Mouse (Mus musculus) cerebellum, adult 11-12 months (tissue): ENCODE measurements at regions not wholly inside any gene's neighbourhood (a gene's known extent, or its start where the extent isn't known, plus 50 kb on each side); places are given as distances from the start of the nearest gene placed in this dataset.
A peak's percentile ranks its signal among the peaks of the same experiment; 100 is the strongest.

Experiments
- DNase-seq: peaks from one replicate; pipeline ENCODE4 v3.0.0; 2022

DNA sequence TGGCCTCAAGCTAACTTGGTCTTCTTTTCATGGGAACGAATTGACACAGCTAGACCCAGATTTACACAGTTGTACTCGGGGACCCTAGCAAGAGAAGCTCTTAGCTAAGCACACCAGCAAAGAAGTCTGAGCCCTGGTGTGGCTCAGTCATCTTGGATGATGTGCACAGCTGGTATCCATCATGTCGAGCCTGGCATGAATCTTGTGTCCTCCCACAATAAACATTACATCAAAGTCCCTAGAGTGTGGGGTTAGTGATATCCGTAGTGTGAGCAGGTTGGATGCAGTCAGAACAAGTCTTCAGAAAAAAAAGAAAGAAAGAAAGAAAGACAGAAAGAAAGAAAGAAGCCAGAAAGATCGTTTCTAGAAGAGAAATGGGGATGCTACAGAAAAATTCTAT is 52.1 kb upstream of the Hmcn1 start:
- DNase-seq = no peak

DNA sequence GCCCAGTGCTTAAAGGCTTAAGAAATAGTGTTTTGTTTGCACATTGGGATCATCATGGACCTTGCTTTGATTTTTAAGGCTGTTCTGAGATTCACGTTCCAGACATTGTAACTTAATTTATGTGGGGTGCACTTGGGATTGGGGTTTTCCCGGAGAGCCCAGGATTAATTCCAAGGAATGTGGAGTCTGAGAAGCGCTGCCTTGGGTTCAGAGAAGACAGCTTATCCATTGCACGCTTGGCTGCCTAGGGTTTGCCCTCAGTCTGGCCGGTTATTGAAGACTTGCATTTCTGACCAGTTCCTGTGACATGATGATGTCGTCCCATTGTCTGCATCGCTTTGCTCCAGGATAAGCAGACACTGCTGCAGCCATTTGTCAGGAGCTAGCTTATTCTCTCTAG is 53.4 kb upstream of the Hmcn1 start:
- no peak for DNase-seq

DNA sequence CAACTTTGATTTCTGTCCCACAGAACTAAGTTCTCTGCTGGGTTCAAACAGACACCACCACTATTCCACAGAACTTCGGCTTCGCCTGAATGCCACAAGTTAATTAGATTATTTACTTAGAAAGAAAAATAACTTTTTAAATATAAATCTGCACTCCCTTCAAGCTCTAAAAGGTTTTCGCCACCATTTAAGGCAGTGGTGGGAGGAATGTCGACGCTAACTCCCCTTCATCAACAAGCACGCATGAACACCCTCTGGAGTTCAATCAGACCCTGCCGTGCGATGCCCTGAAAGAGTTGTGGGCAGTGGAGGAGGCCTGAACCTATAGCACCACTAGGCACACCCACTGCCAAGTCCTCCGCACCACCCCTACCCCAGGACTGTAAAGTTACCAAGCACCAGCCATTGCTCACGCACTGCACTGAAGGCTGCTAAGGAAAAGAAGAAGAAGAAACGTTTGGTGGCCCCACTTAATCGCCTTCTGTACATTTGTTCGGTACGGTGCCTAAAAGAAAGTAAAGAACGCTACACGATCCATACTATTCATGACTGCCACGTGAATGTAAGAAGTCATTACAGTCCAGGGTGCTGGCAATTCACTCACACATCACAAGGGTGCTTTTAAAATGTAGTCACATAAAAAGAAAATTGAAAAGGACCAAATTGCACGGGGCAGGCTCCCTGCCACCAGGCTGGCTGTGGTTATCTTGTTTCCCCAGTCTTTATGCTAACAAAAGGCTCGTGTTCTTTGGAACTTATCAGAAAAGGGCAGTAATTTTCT is 56.7 kb upstream of the Hmcn1 start:
- DNase-seq = no peak

DNA sequence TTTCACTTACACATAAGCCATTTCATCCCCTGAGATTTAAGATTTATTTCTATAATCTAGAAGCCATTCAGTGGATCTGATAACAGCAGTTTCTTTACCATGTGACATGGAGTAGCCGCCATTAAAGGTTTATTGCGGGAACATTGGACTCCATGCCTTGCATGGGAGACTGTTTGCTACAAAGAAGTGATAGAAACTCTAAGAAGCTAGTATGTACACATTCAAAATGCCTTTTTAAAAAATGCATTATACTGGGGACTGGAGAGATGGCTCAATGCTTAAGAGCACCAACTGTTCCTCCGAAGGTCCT is 57.2 kb upstream of the Hmcn1 start:
- DNase-seq = no peak

DNA sequence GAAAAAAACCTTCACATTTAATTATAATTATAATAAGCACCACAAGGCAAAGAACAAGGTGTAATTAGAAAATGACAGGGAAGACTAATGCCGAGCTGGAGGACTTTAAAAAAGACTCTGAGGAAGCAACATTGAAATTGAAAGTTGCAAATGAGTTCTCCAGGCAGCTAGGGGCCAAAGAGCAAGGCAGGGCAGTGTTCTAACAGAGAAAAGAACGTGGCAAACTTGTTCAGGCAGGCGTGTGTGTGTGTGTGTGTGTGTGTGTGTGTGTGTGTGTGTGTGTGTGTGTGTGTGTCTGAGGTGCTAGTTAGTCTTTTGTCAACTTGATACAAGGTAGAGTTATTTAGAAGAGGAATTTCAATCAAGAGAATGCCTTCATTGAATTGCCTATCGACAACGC is 60.0 kb upstream of the Hmcn1 start:
- no peak for DNase-seq

DNA sequence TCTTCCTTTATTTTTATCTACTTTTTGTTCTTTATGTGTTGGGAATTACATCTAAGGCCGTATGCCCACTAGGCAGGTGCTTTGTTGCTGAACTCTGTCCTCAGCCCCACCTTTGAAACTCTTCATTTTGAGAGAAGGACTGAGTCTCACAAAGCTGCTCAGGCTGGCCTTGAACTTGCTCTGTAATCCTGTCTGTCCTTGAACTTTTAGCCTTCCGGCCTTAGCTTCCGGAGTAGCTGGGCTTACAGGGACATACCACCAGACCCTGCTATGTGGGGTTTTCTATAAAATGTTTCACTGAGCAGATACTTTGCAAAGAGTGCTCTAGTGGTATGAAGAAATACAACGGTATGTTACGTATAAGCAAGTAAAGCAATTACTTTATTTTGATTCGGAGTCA is 62.2 kb upstream of the Hmcn1 start:
- no peak for DNase-seq

DNA sequence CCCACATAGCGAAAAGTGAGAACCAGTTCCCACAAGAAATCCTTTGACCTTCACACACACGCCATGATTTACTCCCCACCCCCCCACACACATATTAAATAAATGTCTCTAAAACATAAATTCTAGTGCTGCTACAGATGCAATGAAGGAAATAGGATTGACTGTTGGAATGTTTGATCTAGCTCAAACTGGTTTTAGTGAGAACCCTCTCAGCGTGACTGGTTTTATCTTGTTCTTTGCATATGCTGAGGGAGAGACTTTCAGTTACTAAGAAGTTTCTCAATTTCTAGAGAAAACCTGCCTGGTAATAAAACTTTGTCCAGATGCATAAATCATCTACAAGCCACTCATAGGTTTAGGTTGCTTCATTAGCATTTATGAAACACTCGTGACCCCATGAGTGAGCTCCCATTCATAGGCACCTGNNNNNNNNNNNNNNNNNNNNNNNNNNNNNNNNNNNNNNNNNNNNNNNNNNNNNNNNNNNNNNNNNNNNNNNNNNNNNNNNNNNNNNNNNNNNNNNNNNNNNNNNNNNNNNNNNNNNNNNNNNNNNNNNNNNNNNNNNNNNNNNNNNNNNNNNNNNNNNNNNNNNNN is 66.4 kb upstream of the Hmcn1 start:
- DNase-seq = no peak

DNA sequence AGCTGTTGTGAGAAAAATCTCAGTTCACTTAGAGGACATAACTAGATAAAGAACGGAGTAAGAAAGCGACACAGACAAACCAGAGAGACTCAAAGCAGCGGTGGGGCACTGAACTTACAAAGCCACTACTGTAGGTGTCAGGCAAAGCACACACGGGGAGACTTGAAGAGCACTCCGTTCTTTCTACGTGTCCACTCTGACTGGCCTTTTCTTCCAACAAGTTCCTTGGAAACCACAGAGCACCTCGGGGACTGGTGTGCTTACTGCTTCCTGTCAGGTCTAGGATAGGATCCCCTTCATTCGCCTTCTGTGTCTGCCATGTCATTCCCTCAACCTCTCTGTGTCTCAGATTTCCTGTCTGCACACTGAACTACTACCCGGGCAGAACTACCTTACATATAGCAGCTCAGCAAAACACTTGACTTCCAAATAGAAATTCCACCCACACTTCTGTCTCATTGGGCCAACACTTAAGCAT is 71.9 kb upstream of the Hmcn1 start:
- no peak for DNase-seq

DNA sequence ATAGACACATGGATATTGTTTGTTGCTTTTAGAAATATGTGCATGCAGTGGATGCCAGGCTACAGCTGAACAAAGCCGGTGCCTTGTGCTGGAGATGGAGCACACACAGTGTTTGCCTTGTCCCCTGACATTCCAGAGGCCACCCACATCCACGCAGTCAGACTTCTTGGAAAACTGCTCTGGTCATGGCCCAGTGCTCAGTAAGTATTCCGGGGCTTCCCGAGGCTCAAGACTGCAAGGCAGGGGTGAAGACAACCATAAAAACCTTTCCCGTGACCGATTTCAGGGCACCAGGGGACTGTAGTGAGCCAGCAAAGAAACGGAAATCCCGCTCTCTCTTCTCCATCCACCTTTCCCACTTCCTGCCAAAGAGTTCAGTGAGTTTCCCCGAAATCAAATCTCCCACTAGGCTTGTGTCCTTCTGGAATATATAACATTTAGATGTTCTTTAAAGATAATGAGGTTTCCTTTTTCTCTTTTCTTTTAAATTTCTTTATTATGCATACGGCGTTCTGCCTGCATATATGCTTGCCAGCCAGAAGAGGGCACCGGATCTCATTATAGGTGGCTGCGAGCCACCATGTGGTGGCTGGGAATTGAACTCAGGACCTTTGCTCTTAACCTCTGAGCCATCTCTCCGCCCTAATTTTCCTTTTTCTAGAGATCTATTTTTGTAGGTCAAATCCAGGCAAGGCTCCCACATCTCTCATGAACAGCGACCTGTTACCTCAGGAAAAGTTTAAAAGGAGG is 73.3 kb upstream of the Hmcn1 start:
- DNase-seq = no peak

DNA sequence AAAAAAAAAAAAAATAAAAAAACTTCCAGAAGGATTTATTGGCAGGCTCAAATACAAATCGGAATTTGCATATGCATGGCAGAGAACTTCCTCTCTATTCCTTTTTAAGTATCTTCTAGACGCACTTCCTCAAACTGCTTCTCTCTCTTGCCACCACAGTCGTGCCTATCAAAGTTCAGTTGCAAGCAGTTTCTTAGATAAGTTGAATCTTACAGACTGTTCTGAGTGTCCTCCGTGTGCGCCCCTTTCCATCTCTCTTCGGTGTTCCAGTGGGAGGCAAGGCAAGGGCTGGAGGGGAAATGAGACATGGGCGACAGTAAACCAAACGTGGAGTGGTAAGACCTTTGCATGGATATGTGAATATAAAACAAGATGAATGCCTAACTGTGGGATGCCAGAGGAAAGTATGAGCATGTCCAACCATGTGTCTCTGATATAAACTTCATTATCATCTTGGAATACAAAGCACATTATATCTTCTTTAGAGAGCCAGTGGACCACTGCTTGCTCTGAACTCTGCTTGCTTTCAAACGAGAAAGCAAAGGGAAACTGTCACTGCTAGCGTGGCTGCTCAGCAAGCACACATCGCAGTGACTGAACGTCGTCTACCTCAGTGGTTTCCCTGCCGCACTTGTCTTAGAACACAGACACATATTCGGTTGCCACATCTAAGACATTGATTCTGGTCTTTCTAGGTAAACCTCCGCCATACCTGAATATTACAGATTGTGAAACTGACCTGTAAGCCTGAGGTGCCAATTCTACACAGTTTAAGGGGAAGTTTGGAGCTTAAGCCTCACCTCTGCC is 81.5 kb upstream of the Hmcn1 start:
- no peak for DNase-seq

DNA sequence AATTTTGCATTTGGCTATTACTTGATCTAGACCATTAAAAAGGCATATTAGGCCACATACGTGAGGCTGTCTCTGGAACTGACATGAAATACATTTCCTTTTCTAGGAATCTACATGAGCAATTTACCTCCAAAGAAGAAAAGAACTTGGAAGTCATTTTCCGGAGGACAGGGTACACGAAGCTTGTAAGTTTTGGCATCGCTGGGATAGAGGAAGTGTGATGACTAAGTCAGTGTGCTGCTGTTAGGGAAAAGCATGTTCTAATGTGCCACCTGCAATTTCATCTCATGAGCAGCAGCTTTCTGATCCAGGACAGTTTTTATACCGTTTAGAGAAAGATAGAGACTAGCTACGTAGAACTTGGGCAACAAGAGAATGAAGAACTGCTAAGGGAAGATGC is 82.3 kb upstream of the Hmcn1 start:
- no peak for DNase-seq

DNA sequence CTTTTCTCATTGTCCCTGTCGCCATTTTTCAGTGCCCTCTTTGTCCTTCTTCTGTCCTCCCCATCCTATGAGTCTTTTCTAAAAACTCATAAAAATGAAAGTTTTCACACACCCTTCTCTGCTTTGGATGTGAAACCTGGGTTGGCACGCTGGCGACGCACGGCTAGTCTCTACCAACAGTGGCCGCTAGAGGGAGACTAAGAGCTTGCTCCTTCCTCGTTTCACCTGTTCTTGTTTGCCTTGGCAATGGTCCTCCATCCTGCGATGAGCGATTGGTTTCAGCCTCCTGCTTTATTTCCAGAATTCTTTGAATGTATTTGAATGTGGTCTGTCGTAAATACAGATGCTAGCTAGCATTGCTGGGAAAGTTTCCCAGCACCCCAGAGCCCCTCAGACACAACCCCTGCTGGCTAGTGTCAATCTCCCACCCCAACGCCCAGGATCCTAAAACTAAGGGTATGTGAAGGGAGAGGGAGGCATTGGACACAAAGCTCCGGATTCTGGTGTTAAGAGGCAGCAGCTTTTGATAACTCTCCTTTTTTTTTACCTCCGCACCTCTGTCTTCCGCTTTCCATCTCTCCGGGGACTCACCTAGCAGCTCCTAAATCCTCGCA is 85.8 kb upstream of the Hmcn1 start:
- peak; percentile 37 for DNase-seq

DNA sequence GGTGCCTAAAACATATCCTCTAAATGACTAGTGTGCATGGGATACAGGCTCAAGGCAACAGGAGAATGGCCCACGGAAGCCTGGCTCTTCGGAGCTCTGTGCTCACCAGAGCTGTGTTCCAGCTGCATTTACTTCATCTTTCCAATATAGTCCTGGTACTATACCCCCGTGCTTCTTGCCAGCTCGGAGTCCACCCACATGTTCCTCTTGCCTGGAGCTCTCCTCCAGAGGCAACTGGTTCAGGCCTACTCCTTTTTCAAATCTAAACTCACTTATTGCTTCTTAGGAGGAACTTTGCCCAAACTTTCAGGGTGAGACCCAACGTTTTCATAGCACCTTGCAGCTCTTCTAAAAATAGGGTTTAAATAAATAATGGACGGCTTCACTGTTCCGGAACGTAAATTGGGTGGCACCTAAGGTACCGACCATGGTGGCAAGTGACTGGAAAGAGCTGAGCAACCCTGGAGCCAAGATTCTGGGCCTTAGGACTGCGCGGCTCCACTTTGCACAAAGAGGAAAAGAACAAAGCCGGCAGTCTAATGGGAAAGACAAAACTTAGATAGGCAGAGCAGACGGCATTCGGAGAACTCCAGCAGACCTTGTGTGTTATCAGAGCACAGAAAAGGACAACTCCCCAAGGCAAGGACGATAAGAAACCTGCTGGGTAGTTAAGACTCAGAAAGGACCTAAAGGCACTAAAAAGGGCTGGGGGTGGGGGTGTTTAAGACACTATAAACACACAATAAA is 86.6 kb upstream of the Hmcn1 start:
- DNase-seq = no peak

DNA sequence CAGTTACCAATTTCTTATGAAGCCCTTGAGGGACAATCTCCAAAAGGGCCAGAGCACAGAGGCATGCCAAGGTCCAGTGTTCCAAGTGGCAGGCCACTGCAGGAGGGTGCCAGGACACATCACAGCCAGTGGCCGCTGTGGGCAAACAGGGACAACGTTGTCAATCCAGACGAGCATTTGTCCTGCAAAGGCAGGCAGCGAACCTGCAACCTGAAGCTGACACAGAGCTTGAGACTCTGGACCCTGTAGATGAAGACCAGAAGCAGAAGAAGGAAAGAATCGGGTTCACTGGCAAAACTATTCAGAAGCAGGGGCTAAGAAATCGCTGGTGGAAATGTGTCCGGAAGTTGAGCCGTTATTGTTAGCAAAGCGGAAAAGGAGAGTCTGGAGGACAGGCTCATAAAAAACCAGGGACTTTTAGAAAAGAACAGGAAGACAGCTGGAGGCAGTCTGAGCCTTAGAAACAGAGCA is 87.3 kb upstream of the Hmcn1 start:
- DNase-seq = no peak

DNA sequence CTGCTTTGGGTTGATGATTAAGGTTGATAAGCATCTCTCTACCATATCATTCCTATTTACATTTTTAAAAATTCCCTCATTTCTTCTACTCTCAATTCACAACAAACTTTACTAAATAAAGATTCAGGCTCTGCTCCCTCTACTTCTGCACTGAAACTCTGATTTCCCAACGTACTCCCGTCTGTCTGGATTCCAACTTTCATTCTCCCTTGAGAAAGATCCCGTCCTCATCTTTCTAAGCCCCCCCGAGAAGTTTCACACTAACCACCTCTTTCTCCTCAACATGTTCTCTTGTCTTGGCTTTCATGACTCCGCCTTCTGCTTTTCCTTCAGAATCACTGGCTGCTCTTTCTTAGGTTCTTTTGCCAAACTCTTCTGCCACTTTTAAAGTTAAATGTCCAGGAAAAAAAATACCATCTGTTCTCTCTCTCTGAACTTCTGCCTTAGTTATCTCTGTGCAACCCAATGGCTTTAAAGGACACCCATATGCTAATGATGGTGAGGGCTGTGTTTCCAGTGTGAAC is 89.3 kb upstream of the Hmcn1 start:
- DNase-seq = no peak

DNA sequence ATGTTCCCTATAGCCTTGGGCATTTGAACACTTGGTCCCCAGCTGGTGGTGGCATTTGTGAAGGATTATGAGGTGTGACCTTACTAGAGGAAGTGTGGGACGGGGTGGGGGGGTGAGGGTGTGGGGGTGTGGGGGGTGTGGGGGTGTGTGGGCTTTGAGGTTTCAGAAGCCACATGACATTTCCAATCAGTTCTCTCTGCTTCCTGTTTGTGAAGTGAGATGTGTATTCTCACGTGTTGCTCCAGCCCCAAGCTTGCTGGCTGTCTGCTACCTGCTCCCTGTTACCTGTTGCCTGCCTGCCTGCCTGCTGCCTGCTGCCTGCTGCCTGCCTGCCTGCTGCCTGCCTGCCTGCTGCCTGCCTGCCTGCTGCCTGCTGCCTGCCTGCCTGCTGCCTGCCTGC is 90.6 kb upstream of the Hmcn1 start:
- no peak for DNase-seq

DNA sequence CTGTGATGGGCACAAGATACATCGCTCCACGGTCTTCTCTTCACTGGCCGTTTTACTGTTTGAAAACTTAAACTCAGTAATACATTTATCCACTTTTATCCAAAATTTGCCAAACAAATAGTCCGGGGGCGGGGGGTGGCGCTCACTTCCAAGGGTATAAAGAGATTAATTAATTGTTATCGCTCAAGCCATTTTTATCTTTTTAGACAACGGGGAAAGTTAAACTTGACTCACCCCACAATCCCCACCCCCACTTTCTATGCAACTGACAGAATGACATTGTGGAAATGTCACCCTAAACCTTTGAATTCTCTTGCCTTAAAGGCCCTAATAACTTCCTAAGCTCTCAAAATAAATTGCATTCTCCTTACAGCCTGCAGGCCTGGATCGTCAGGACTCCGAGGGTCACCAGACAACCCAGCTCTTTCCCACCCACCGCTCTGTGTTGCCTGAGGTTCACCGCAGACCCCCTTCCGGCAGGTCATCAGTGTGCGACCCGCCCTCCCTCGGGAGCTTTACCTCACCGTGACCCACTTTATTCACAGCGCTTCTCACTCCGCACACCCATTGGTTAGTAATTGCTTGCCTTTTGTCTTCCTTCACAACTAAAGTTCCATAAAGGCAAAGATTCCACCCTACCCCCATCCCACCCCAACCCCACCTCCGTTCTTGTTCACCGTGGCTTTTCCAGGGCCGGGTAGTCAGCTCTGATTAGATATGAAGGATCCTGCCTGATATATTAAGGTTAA is 93.0 kb upstream of the Hmcn1 start:
- DNase-seq = no peak

DNA sequence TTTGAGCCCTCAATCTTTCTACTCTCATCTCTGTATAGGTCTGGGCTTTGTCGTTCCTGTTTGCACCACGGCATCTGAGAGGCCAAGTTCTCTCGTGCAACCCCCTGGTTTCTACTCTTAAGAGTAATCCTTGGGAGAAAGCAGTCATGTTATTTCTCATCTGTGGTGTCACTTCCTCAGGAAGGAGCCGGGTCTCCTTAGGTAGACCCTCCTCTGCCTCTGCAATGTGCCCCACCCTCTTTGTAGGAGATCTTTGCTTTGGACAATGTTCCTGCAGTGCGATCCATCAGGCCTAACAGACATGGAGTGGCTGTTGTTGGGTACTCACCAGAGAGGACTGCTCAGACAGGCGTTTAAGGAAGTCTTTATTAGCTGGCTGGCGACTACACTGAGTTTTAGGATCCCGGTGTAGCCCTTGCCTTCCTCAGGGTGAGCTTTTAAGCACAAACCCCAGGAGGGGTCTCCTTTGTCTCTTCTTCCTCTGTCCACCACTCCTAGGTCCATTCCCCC is 94.0 kb upstream of the Hmcn1 start:
- no peak for DNase-seq

DNA sequence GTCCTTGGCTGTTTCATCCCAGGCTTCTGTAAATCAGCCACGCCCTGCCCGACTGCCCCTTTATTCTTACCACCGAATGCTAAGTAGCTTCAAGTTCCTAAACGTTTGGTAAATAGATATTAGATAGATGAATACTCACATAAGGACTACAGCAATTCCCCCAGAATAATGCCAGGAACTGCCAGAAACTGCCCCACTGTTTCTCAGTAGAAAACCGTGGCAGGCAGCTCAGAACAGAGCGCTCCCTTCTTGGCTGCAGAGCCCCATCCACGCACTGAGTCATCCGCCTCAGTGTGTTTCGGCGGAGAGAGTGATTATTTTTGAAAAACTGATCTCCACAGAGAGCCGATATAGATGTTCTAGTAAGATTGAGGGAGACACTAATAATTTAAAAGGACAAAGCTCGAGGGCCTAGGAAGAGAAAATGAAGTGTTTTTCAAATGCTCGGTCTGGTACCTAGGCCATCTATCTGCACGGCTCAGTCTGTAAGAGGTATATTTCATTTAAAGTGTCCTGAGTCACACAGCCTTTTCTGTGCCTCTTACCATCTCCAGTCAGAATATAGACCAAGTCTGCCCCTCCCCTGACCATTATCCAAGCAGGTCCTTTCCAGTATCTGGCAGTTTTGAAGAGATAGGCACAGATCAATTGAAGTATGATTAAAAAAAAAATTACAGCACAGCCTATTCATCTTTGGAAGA is 94.4 kb upstream of the Gm47985 start:
- no peak for DNase-seq

DNA sequence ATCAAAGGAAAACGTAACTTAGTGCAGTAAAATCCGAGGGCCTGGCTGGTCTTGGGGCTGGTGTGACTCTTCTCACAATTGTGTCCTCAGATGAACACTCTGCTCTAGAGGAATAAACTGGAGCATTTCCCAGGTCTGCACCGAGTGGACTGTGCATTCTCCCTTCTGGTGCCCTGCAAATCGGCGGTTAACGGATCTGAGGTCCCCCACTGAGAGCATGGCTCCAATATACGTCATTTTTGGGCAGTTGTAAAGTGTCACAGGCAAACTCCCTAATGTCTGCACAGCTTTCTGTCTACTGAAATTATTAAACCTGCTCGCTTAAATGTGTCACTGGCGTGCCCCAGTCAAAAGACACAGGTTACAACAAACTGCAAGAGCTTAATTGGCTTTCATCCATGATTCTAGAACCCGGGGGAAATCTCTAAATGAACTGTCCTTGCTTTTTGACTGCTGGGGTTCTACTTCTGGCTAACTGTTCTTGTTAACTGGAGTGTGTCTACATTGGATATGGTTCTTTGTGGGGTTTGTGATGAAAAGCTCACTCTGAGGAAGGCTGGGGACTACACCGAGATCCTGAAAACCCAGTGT is 93.7 kb upstream of the Gm47985 start:
- DNase-seq = no peak
